ENCODE assay signal across 33 mouse cellular contexts in the genomic region with DNA sequence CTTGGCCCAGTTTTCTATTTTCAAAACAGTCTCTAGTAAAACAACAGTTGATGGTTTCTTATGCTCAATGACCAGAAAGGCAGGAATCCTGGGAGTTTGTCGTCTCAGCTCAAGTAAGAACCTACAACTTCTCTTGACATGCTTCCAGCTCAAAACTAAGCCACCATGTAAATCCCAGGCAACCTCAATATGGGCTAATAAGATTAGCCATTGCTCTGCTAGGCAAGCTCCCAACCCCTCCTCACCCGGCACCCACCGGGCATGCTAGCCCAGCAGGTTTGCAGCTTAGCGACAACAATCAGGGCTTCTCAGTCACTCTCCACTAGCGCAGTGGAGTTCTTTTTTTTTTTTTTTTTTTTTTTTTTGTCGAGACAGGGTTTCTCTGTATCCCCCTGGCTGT. TPM values are rescaled to one million over a fixed set of nuclear protein-coding genes. Genes with fewer than 3 reads are reported as not detected.
DNase-seq lines count a peak whose midpoint lies in the region; ATAC-seq and TF ChIP-seq lines count a peak whose summit lies in the region.
"Had no signal": no experiment of that assay in that cellular context is flagged by ENCODE, and none has a peak within 500 bp of the region (broad histone marks: within the 10 kb centered on the region; RNA-seq: fewer than 3 reads in every experiment).

No protein-coding gene starts in this region.

- H3K4me1 ChIP-seq in midbrain, postnatal 0 days (ENCODE audit: insufficient read depth, low read length), result no peaks in the 10 kb centered on the region
- H3K4me1 ChIP-seq in midbrain, embryonic 16.5 days (ENCODE audit: control insufficient read depth, insufficient read depth, low read length), result no peaks in the 10 kb centered on the region
- H3K4me1 ChIP-seq in heart, embryonic 12.5 days (replicated peaks), result no peaks in the 10 kb centered on the region
- H3K4me1 ChIP-seq: embryonic facial prominence, embryonic 13.5 days; forebrain, embryonic 13.5 days; hindbrain, embryonic 12.5 days; hindbrain, embryonic 15.5 days had no signal

- ATAC-seq in midbrain, postnatal 0 days (ENCODE audit: low FRiP score), result no peak
- ATAC-seq in midbrain, embryonic 16.5 days, result no peak
- no peak for ATAC-seq in heart, embryonic 12.5 days (ENCODE audit: insufficient number of reproducible peaks, low FRiP score)
- ATAC-seq: CD4-positive, CD25-positive, alpha-beta regulatory T cell, adult 4 months; forebrain, embryonic 13.5 days; forebrain, embryonic 16.5 days; Patski had no signal

- H3K36me3 ChIP-seq in midbrain, postnatal 0 days (ENCODE audit: insufficient read depth, low read length), result peaks cover 29% of the 10 kb centered on the region
- peaks cover 13% of the 10 kb centered on the region for H3K36me3 ChIP-seq in midbrain, embryonic 16.5 days (ENCODE audit: control insufficient read depth, insufficient read depth, low read length)
- peaks cover 35% of the 10 kb centered on the region for H3K36me3 ChIP-seq in heart, embryonic 12.5 days

- no peak for TF ChIP-seq CTCF in midbrain, postnatal 0 days (IDR thresholded peaks at IDR 0.05)
- TF ChIP-seq CTCF in brain, embryonic 14.5 days (IDR thresholded peaks at IDR 0.05; ENCODE audit: borderline replicate concordance, extremely low read depth, insufficient read depth, insufficient read length), result no peak

- no peaks in the 10 kb centered on the region for H3K27me3 ChIP-seq in midbrain, postnatal 0 days (ENCODE audit: insufficient read depth, low read length)
- no peaks in the 10 kb centered on the region for H3K27me3 ChIP-seq in midbrain, embryonic 16.5 days (ENCODE audit: control insufficient read depth, insufficient read depth, low read depth, low read length)
- H3K27me3 ChIP-seq in heart, embryonic 12.5 days (replicated peaks), result no peaks in the 10 kb centered on the region
- H3K27me3 ChIP-seq: embryonic facial prominence, embryonic 13.5 days; forebrain, embryonic 13.5 days; hindbrain, embryonic 12.5 days; hindbrain, embryonic 15.5 days; Patski had no signal

- H3K9ac ChIP-seq in midbrain, postnatal 0 days (replicated peaks; ENCODE audit: low read length, poor library complexity, severe bottlenecking), result no peak overlapping the region
- no peak overlapping the region for H3K9ac ChIP-seq in midbrain, embryonic 16.5 days (ENCODE audit: low read depth, low read length)
- H3K9ac ChIP-seq in heart, embryonic 12.5 days, result no peak overlapping the region
- H3K9ac ChIP-seq: embryonic facial prominence, embryonic 13.5 days; forebrain, embryonic 13.5 days; hindbrain, embryonic 12.5 days; hindbrain, embryonic 15.5 days had no signal

- DNase-seq in midbrain, postnatal 0 days (ENCODE audit: low spot score), result peak; percentile 10
- peak; percentile 30 for DNase-seq in brain, embryonic 14.5 days (ENCODE audit: low read depth)
- DNase-seq in retina, postnatal 1 day, result peak; percentile 83
- DNase-seq in thymus, postnatal 4 days, result no peak
- DNase-seq: adrenal gland, postnatal 10 days; adrenal gland, postnatal 36 days; cerebellum, adult 11 months; cerebellum, adult 2 months; cerebellum, adult 9-11 months; cerebellum, postnatal 25 days; gastrocnemius, postnatal 10 days; gastrocnemius, postnatal 36 days; heart, adult 2 months had no signal

- no peak overlapping the region for H3K4me3 ChIP-seq in midbrain, postnatal 0 days (ENCODE audit: low read depth, low read length)
- H3K4me3 ChIP-seq in midbrain, embryonic 16.5 days (ENCODE audit: low read depth, low read length), result no peak overlapping the region
- no peak overlapping the region for H3K4me3 ChIP-seq in heart, embryonic 12.5 days
- H3K4me3 ChIP-seq: embryonic facial prominence, embryonic 13.5 days; forebrain, embryonic 10.5 days; forebrain, embryonic 13.5 days; heart, adult 2 months; heart, embryonic 10.5 days; hindbrain, embryonic 12.5 days; hindbrain, embryonic 15.5 days had no signal

- TF ChIP-seq POLR2A in brain, embryonic 14.5 days (IDR thresholded peaks at IDR 0.05; ENCODE audit: borderline replicate concordance, extremely low read depth, insufficient read depth, insufficient read length, poor library complexity, severe bottlenecking), result no peak

- WGBS in midbrain, postnatal 0 days, result 8% methylated on average over 6 of the region's 6 CpGs
- WGBS in midbrain, embryonic 16.5 days, result 21% methylated on average over 6 of the region's 6 CpGs
- 39% methylated on average over 6 of the region's 6 CpGs for WGBS in heart, embryonic 12.5 days

- no peaks in the 10 kb centered on the region for H3K9me3 ChIP-seq in midbrain, postnatal 0 days (ENCODE audit: low read length)
- H3K9me3 ChIP-seq in midbrain, embryonic 16.5 days (replicated peaks; ENCODE audit: control insufficient read depth, low read length, poor library complexity, severe bottlenecking), result no peaks in the 10 kb centered on the region
- no peaks in the 10 kb centered on the region for H3K9me3 ChIP-seq in heart, embryonic 12.5 days (replicated peaks)
- H3K9me3 ChIP-seq: embryonic facial prominence, embryonic 13.5 days; forebrain, embryonic 10.5 days; forebrain, embryonic 13.5 days; G1E; heart, embryonic 10.5 days; hindbrain, embryonic 12.5 days; hindbrain, embryonic 15.5 days had no signal

- no peak overlapping the region for H3K4me2 ChIP-seq in midbrain, postnatal 0 days (ENCODE audit: low read depth, low read length, poor library complexity, severe bottlenecking)
- no peak overlapping the region for H3K4me2 ChIP-seq in midbrain, embryonic 16.5 days (ENCODE audit: low read length)
- no peak overlapping the region for H3K4me2 ChIP-seq in heart, embryonic 12.5 days
- H3K4me2 ChIP-seq: embryonic facial prominence, embryonic 13.5 days; forebrain, embryonic 13.5 days; hindbrain, embryonic 12.5 days; hindbrain, embryonic 15.5 days had no signal

- no peak overlapping the region for H3K27ac ChIP-seq in midbrain, postnatal 0 days (ENCODE audit: low read depth, low read length)
- H3K27ac ChIP-seq in midbrain, embryonic 16.5 days (ENCODE audit: low read length), result no peak overlapping the region
- H3K27ac ChIP-seq in heart, embryonic 12.5 days (ENCODE audit: poor library complexity, severe bottlenecking), result no peak overlapping the region
- H3K27ac ChIP-seq: embryonic facial prominence, embryonic 13.5 days; forebrain, embryonic 10.5 days; forebrain, embryonic 13.5 days; heart, adult 2 months; heart, embryonic 10.5 days; hindbrain, embryonic 12.5 days; hindbrain, embryonic 15.5 days had no signal

RNA-seq across cellular contexts. Expression of gene Prph2, which starts 15.9 kb away (rescaled TPM):
- not detected in 2 replicates for total RNA-seq in midbrain, postnatal 0 days (2014; rRNA removed)
- not detected in 2 replicates for polyA plus RNA-seq in midbrain, postnatal 0 days (2015; fragmentation: Nextera tagmentation; extraction: Ambion mirVana)
- not detected in 2 replicates for polyA plus RNA-seq in midbrain, embryonic 16.5 days (2015; fragmentation: Nextera tagmentation; extraction: Ambion mirVana)
- polyA plus RNA-seq in brain, embryonic 14.5 days (2012; rRNA removed), result 0.03 TPM in 1 of 2 replicates, not detected in the other
- polyA plus RNA-seq in heart, embryonic 12.5 days (2016; fragmentation: Nextera tagmentation; extraction: Ambion mirVana), result not detected in 2 replicates
- total RNA-seq: adrenal gland, adult 18-20 months; adrenal gland, postnatal 10 days; adrenal gland, postnatal 36 days; common myeloid progenitor, adult 5-6 weeks; gastrocnemius, adult 18-20 months; gastrocnemius, postnatal 10 days; gastrocnemius, postnatal 36 days; granulocyte monocyte progenitor cell, adult 5-6 weeks; heart, adult 2 months; heart, postnatal 25 days; hematopoietic stem cell, adult 5-6 weeks had no signal
- polyA plus RNA-seq: CD4-positive, CD25-positive, alpha-beta regulatory T cell, adult 4 months; cerebellum, adult 2 months; embryonic facial prominence, embryonic 13.5 days; forebrain, embryonic 10.5 days; forebrain, embryonic 13.5 days; forebrain, embryonic 16.5 days; G1E; heart, adult 2 months; heart, embryonic 10.5 days; heart, embryonic 14.5 days; heart, postnatal 0 days; hindbrain, embryonic 12.5 days; Patski had no signal

RNA-seq across cellular contexts. Expression of gene Tbcc, which starts 35.7 kb away (rescaled TPM):
- total RNA-seq in midbrain, postnatal 0 days (2014; rRNA removed), result 43.1 and 46.3 TPM in 2 replicates
- polyA plus RNA-seq in midbrain, postnatal 0 days (2015; fragmentation: Nextera tagmentation; extraction: Ambion mirVana), result 49.9 and 51.2 TPM in 2 replicates
- polyA plus RNA-seq in midbrain, embryonic 16.5 days (2015; fragmentation: Nextera tagmentation; extraction: Ambion mirVana), result 49.5 and 52.6 TPM in 2 replicates
- 33.7 and 40.8 TPM in 2 replicates for polyA plus RNA-seq in brain, embryonic 14.5 days (2012; rRNA removed)
- polyA plus RNA-seq in heart, embryonic 12.5 days (2016; fragmentation: Nextera tagmentation; extraction: Ambion mirVana), result 52.4 and 55.1 TPM in 2 replicates
